Mouse (Mus musculus) CH12.LX (cell line): ENCODE data around the gene Nufip2. TPM values are rescaled to one million over a fixed set of nuclear protein-coding genes. Genes with fewer than 3 reads are reported as not detected.

Experiments used
- DNase-seq: peaks from one replicate; pipeline ENCODE4 v3.0.0-alpha.2; 2013; ENCODE audit errors: extremely low read depth
- H3K27ac ChIP-seq: 2 replicates; pipeline ENCODE4 v1.5.1; 2012; ENCODE audit warnings: low read depth, mild to moderate bottlenecking, control low read depth, moderate library complexity; ENCODE audit not compliant: insufficient read depth
- H3K27me3 ChIP-seq: replicated peaks from 2 replicates; pipeline ENCODE3; 2012; ENCODE audit warnings: inconsistent platforms
- H3K36me3 ChIP-seq, 2 experiments: replicated peaks in 1 of 2; 2 replicates each; pipeline versions ENCODE3 to v1.6.1; 2012; ENCODE audit warnings: inconsistent platforms in 1 of 2, low read length in 1 of 2, mild to moderate bottlenecking in 1 of 2, mixed read lengths in 1 of 2, moderate library complexity in 1 of 2; ENCODE audit not compliant: control insufficient read depth in 1 of 2, insufficient read depth in 1 of 2
- H3K4me1 ChIP-seq, 2 experiments: 2 replicates each; pipeline ENCODE4 v1.6.1; 2012; ENCODE audit warnings: inconsistent platforms in 1 of 2, moderate library complexity in 1 of 2; ENCODE audit not compliant: insufficient read depth in 2 of 2, control insufficient read depth in 1 of 2
- H3K4me2 ChIP-seq: 2 replicates; pipeline ENCODE4 v1.6.1; 2012; ENCODE audit warnings: low read depth, mild to moderate bottlenecking, control low read depth; ENCODE audit not compliant: poor library complexity, insufficient read depth, severe bottlenecking
- H3K4me3 ChIP-seq, 3 experiments: fragments of 150-350 bp in 1 of 3; sonication (generic) in 1 of 3; replicated peaks in 1 of 3; 2 replicates each; pipeline versions ENCODE3 to v1.5.1; 2011 to 2012; ENCODE audit warnings: low read depth in 2 of 3, low read length in 2 of 3, mild to moderate bottlenecking in 2 of 3, moderate library complexity in 2 of 3, control low read depth in 1 of 3, improper control_type of control experiment in 1 of 3, inconsistent platforms in 1 of 3, mixed read lengths in 1 of 3; ENCODE audit not compliant: poor library complexity in 1 of 3
- H3K79me2 ChIP-seq: replicated peaks from 2 replicates; pipeline ENCODE4 v1.6.1; 2012; ENCODE audit warnings: mild to moderate bottlenecking, moderate library complexity; ENCODE audit not compliant: control insufficient read depth, poor library complexity, insufficient read depth, severe bottlenecking; ENCODE audit errors: extremely low read depth
- H3K9ac ChIP-seq: 2 replicates; pipeline ENCODE4 v1.6.1; 2012; ENCODE audit warnings: low read depth, mild to moderate bottlenecking, control low read depth, moderate library complexity; ENCODE audit not compliant: insufficient read depth
- H3K9me3 ChIP-seq: replicated peaks from 2 replicates; pipeline ENCODE3; 2012; ENCODE audit warnings: low read length, inconsistent platforms, mixed read lengths
- BHLHE40 ChIP-seq: IDR thresholded peaks from 2 replicates; pipeline ENCODE4 v1.6.1; 2011; ENCODE audit warnings: mild to moderate bottlenecking, low read depth, low read length, improper control_type of control experiment
- CHD2 ChIP-seq: IDR thresholded peaks from 2 replicates; pipeline ENCODE4 v1.6.1; 2011; ENCODE audit warnings: low read length, improper control_type of control experiment
- CTCF ChIP-seq, 2 experiments: IDR thresholded peaks in 1 of 2; conservative IDR thresholded peaks in 1 of 2; 2 replicates each; pipeline ENCODE4 v1.5.1; 2011 to 2012; ENCODE audit warnings: low read depth in 2 of 2, low read length in 2 of 2, improper control_type of control experiment in 1 of 2, inconsistent platforms in 1 of 2, mild to moderate bottlenecking in 1 of 2, moderate library complexity in 1 of 2
- E2F4 ChIP-seq: IDR thresholded peaks from 2 replicates; pipeline ENCODE4 v1.6.1; 2011; ENCODE audit warnings: low read depth, low read length, improper control_type of control experiment; ENCODE audit not compliant: insufficient replicate concordance
- ELF1 ChIP-seq: IDR thresholded peaks from 2 replicates; pipeline ENCODE4 v1.6.1; 2014; ENCODE audit warnings: low read depth, mild to moderate bottlenecking, inconsistent platforms, low read length, improper control_type of control experiment
- EP300 ChIP-seq: IDR thresholded peaks from 2 replicates; pipeline ENCODE4 v1.6.1; 2011; ENCODE audit warnings: low read length, improper control_type of control experiment
- ETS1 ChIP-seq: conservative IDR thresholded peaks from 2 replicates; pipeline ENCODE4 v1.6.1; 2012; ENCODE audit warnings: low read depth, mild to moderate bottlenecking, inconsistent platforms, low read length, improper control_type of control experiment, moderate library complexity
- GABPA ChIP-seq: IDR thresholded peaks from 2 replicates; pipeline ENCODE4 v1.6.1; 2012; ENCODE audit warnings: low read depth, low read length, improper control_type of control experiment, inconsistent platforms; ENCODE audit not compliant: insufficient replicate concordance
- HCFC1 ChIP-seq: IDR thresholded peaks from 2 replicates; pipeline ENCODE4 v1.6.1; 2012; ENCODE audit warnings: low read depth, mild to moderate bottlenecking, inconsistent platforms, low read length, improper control_type of control experiment
- IRF4 ChIP-seq: IDR thresholded peaks from 2 replicates; pipeline ENCODE4 v1.6.1; 2014; ENCODE audit warnings: low read depth, mild to moderate bottlenecking, inconsistent platforms, low read length, improper control_type of control experiment
- JUN ChIP-seq: IDR thresholded peaks from 2 replicates; pipeline ENCODE4 v1.6.1; 2011; ENCODE audit warnings: low read depth, mild to moderate bottlenecking, low read length, improper control_type of control experiment, moderate library complexity; ENCODE audit not compliant: insufficient read depth
- JUND ChIP-seq: conservative IDR thresholded peaks from 2 replicates; pipeline ENCODE4 v1.6.1; 2011; ENCODE audit warnings: low read depth, low read length, improper control_type of control experiment
- KAT2A ChIP-seq: IDR thresholded peaks from 2 replicates; pipeline ENCODE4 v1.6.1; 2012; ENCODE audit warnings: low read length, improper control_type of control experiment, inconsistent platforms; ENCODE audit not compliant: insufficient replicate concordance
- MAFK ChIP-seq: IDR thresholded peaks from 2 replicates; pipeline ENCODE4 v1.6.1; 2011; ENCODE audit warnings: low read length, improper control_type of control experiment; ENCODE audit not compliant: insufficient replicate concordance
- MAX ChIP-seq: IDR thresholded peaks from 2 replicates; pipeline ENCODE4 v1.6.1; 2011; ENCODE audit warnings: low read length, improper control_type of control experiment
- MAZ ChIP-seq: IDR thresholded peaks from 2 replicates; pipeline ENCODE4 v1.6.1; 2012; ENCODE audit warnings: low read depth, mild to moderate bottlenecking, inconsistent platforms, low read length, improper control_type of control experiment, moderate library complexity
- MEF2A ChIP-seq: IDR thresholded peaks from 2 replicates; pipeline ENCODE4 v1.6.1; 2014; ENCODE audit warnings: low read depth, mild to moderate bottlenecking, inconsistent platforms, low read length, improper control_type of control experiment, borderline replicate concordance
- MXI1 ChIP-seq: IDR thresholded peaks from 2 replicates; pipeline ENCODE4 v1.6.1; 2011; ENCODE audit warnings: mild to moderate bottlenecking, low read depth, low read length, improper control_type of control experiment
- MYC ChIP-seq: IDR thresholded peaks from 2 replicates; pipeline ENCODE4 v1.6.1; 2011; ENCODE audit warnings: low read depth, mild to moderate bottlenecking, improper control_type of control experiment, low read length
- NELFE ChIP-seq: IDR thresholded peaks from 2 replicates; pipeline ENCODE4 v1.6.1; 2011; ENCODE audit warnings: low read depth, low read length, improper control_type of control experiment
- NRF1 ChIP-seq: IDR thresholded peaks from 2 replicates; pipeline ENCODE4 v1.6.1; 2014; ENCODE audit warnings: low read depth, mild to moderate bottlenecking, inconsistent platforms, low read length, improper control_type of control experiment, moderate library complexity
- PAX5 ChIP-seq: IDR thresholded peaks from 2 replicates; pipeline ENCODE4 v1.6.1; 2012; ENCODE audit warnings: low read length, inconsistent platforms, mixed read lengths
- POLR2A ChIP-seq: IDR thresholded peaks from 2 replicates; pipeline ENCODE4 v1.6.1; 2011; ENCODE audit warnings: low read depth, mild to moderate bottlenecking, improper control_type of control experiment, low read length
- POLR2AphosphoS2 ChIP-seq: IDR thresholded peaks from 2 replicates; pipeline ENCODE4 v1.6.1; 2011; ENCODE audit warnings: low read depth, low read length, improper control_type of control experiment
- RAD21 ChIP-seq: IDR thresholded peaks from 2 replicates; pipeline ENCODE4 v1.6.1; 2011; ENCODE audit warnings: low read depth, mild to moderate bottlenecking, low read length, improper control_type of control experiment, moderate library complexity
- RCOR1 ChIP-seq: conservative IDR thresholded peaks from 2 replicates; pipeline ENCODE4 v1.6.1; 2012; ENCODE audit warnings: low read depth, mild to moderate bottlenecking, inconsistent platforms, low read length, improper control_type of control experiment
- SIN3A ChIP-seq: IDR thresholded peaks from 2 replicates; pipeline ENCODE4 v1.6.1; 2012; ENCODE audit warnings: low read length, improper control_type of control experiment, inconsistent platforms
- SMC3 ChIP-seq: IDR thresholded peaks from 2 replicates; pipeline ENCODE4 v1.6.1; 2011; ENCODE audit warnings: low read depth, low read length, improper control_type of control experiment
- TBP ChIP-seq: conservative IDR thresholded peaks from 2 replicates; pipeline ENCODE4 v1.6.1; 2011; ENCODE audit warnings: low read depth, low read length, improper control_type of control experiment
- TCF12 ChIP-seq: IDR thresholded peaks from 2 replicates; pipeline ENCODE4 v1.6.1; 2014; ENCODE audit warnings: low read depth, mild to moderate bottlenecking, inconsistent platforms, low read length, improper control_type of control experiment
- UBTF ChIP-seq: IDR thresholded peaks from 2 replicates; pipeline ENCODE4 v1.6.1; 2012; ENCODE audit warnings: low read depth, mild to moderate bottlenecking, inconsistent platforms, low read length, improper control_type of control experiment, moderate library complexity
- USF1 ChIP-seq: IDR thresholded peaks from 2 replicates; pipeline ENCODE4 v1.6.1; 2014; ENCODE audit warnings: low read depth, mild to moderate bottlenecking, inconsistent platforms, low read length, improper control_type of control experiment
- USF2 ChIP-seq: conservative IDR thresholded peaks from 2 replicates; pipeline ENCODE4 v1.6.1; 2011; ENCODE audit warnings: low read depth, low read length, improper control_type of control experiment
- ZC3H11A ChIP-seq: IDR thresholded peaks from 2 replicates; pipeline ENCODE4 v1.6.1; 2012; ENCODE audit warnings: low read depth, mild to moderate bottlenecking, inconsistent platforms, low read length, improper control_type of control experiment
- ZKSCAN1 ChIP-seq: IDR thresholded peaks from 2 replicates; pipeline ENCODE4 v1.6.1; 2012; ENCODE audit warnings: low read depth, inconsistent platforms, low read length, improper control_type of control experiment, borderline replicate concordance
- ZMIZ1 ChIP-seq: IDR thresholded peaks from 2 replicates; pipeline ENCODE4 v1.6.1; 2012; ENCODE audit warnings: low read depth, mild to moderate bottlenecking, inconsistent platforms, low read length, improper control_type of control experiment
- ZNF384 ChIP-seq: IDR thresholded peaks from 2 replicates; pipeline ENCODE4 v1.6.1; 2012; ENCODE audit warnings: low read depth, low read length, improper control_type of control experiment, inconsistent platforms
- dilution Hi-C: fragments of 300-500 bp; cut with MboI; formaldehyde crosslinking; loops from 2 replicates; pipeline ENCODE4 v1.14.3; 2020; ENCODE audit warnings: low sequenced_read_pairs; ENCODE audit not compliant: extremely low pct_unique_long_range_greater_than_20kb, extremely low pct_ligation_motif_present
- in situ Hi-C: fragments of 300-500 bp; cut with MboI; formaldehyde crosslinking; loops from 3 replicates; pipeline ENCODE4 v1.14.3; 2019; ENCODE audit warnings: low sequenced_read_pairs, low pct_ligation_motif_present, low pct_unique_long_range_greater_than_20kb, mixed read lengths
- polyA plus RNA-seq: library from polyadenylated mRNA; unstranded; fragments of >175 nt; gene quantifications from 2 replicates; pipeline ENCODE4 v1.2.1, GENCODE M21; 2012; ENCODE audit warnings: low read depth; ENCODE audit not compliant: insufficient read length
- total RNA-seq, 2 experiments: library from RNA; depleted of rRNA; stranded (reverse); fragments of 300-350 nt in 1 of 2; fragments of >200 nt in 1 of 2; gene quantifications; 2 replicates each; pipeline ENCODE4 v1.2.3; 2012 to 2014

Nufip2 gene
- total RNA-seq (2012; rRNA removed) (29.6 and 48.6 TPM in 2 replicates), total RNA-seq (2014; rRNA removed) (53.6 and 55.6 TPM in 2 replicates), polyA plus RNA-seq (38.8 and 41.2 TPM in 2 replicates)

GRCm38 (mm10) chr11:77685383-77686265 is at the start of gene Nufip2:
TSS of gene Nufip2 (plus strand) at chr11:77686155.
- no peaks in the 10 kb centered on the region for H3K27me3 ChIP-seq
- H3K4me3 ChIP-seq = peak within 1 kb of the TSS; percentile 78 to 98 (median 84)
- H3K79me2 ChIP-seq = peaks cover 43% of the 10 kb centered on the region
- DNase-seq = peak; percentile 100
- H3K9me3 ChIP-seq = no peaks in the 10 kb centered on the region
- H3K4me1 ChIP-seq = peaks cover 0 to 26% of the 10 kb centered on the region in 2 experiments; a peak in 2 of 4 replicates
- H3K4me2 ChIP-seq = peak within 1 kb of the TSS; percentile 30; the same call in 1 of the 2 replicates
- peak within 1 kb of the TSS; percentile 97 for H3K9ac ChIP-seq
- H3K27ac ChIP-seq = peak within 1 kb of the TSS; percentile 96
- peaks cover 0 to 16% of the 10 kb centered on the region in 2 experiments for H3K36me3 ChIP-seq
- in situ Hi-C loops = no loop called here
- dilution Hi-C loops = no loop called here
- TF ChIP-seq POLR2A (peak; percentile 97), RCOR1 (no peak), JUN (no peak), ZMIZ1 (peak; percentile 99), E2F4 (no peak), ETS1 (peak; percentile 37; the same call in 1 of the 2 replicates), NELFE (peak; percentile 100), MEF2A (peak; percentile 77; the same call in 1 of the 2 replicates), ZNF384 (no peak), SIN3A (peak; percentile 98), SMC3 (no peak), JUND (no peak), ZC3H11A (peak; percentile 22; the same call in 1 of the 2 replicates), EP300 (no peak), UBTF (peak; percentile 43; the same call in 1 of the 2 replicates), MXI1 (peak; percentile 92), BHLHE40 (no peak), TBP (peak; percentile 98), CTCF (conservative IDR thresholded peaks at IDR 0.05 in 1 of 2, IDR thresholded peaks at IDR 0.05 in 1 of 2; ENCODE audit: low read depth in 2 of 2, low read length in 2 of 2) (no peak), MAFK (no peak; the same call in 1 of the 2 replicates), NRF1 (peak; percentile 70), TCF12 (peak; percentile 99), POLR2AphosphoS2 (peak; percentile 100), RAD21 (no peak), GABPA (no peak), IRF4 (no peak; the same call in 1 of the 2 replicates), KAT2A (0 out of 2 replicates have a peak, but pooled peaks have one; percentile 34), MAX (peak; percentile 74; the same call in 1 of the 2 replicates), ELF1 (peak; percentile 85), CHD2 (peak; percentile 66; the same call in 1 of the 2 replicates), HCFC1 (peak; percentile 79), MYC (peak; percentile 81; the same call in 1 of the 2 replicates), ZKSCAN1 (no peak), PAX5 (no peak), USF1 (no peak), USF2 (no peak), MAZ (no peak)
